Mouse (Mus musculus) midbrain, embryonic 11.5 days (tissue): ENCODE data around the gene Rhbdl1. TPM values are rescaled to one million over a fixed set of nuclear protein-coding genes. Genes with fewer than 3 reads are reported as not detected.

Source experiments
- ATAC-seq: fragments of 200-750 bp; cut with Nextera tagmentation; 2 replicates; pipeline ENCODE4 v1.8.0; 2017; ENCODE audit warnings: moderate TSS enrichment, moderate library complexity; ENCODE audit not compliant: low FRiP score
- DNase-seq: peaks from one replicate; pipeline ENCODE4 v3.0.0; 2015; ENCODE audit warnings: low spot score; ENCODE audit errors: missing footprints
- H3K27ac ChIP-seq: fragments of 300-500 bp; sonication (generic); 2 replicates; pipeline ENCODE4 v1.5.1; 2014; ENCODE audit warnings: low read depth, low read length
- H3K27me3 ChIP-seq: fragments of 300-500 bp; sonication (generic); 2 replicates; pipeline ENCODE4 v1.6.1; 2014; ENCODE audit warnings: mild to moderate bottlenecking, low read length, moderate library complexity, mixed read lengths; ENCODE audit not compliant: control insufficient read depth, insufficient read depth
- H3K36me3 ChIP-seq: fragments of 300-500 bp; sonication (generic); 2 replicates; pipeline ENCODE4 v1.6.1; 2014; ENCODE audit warnings: mild to moderate bottlenecking, low read length, moderate library complexity, mixed read lengths; ENCODE audit not compliant: control insufficient read depth, insufficient read depth
- H3K4me1 ChIP-seq: fragments of 300-500 bp; sonication (generic); 2 replicates; pipeline ENCODE4 v1.6.1; 2014; ENCODE audit warnings: low read length; ENCODE audit not compliant: control insufficient read depth, insufficient read depth
- H3K4me2 ChIP-seq: fragments of 300-500 bp; sonication (generic); 2 replicates; pipeline ENCODE4 v1.6.1; 2014; ENCODE audit warnings: mild to moderate bottlenecking, moderate library complexity
- H3K4me3 ChIP-seq: fragments of 300-500 bp; sonication (generic); 2 replicates; pipeline ENCODE4 v1.5.1; 2014; ENCODE audit warnings: low read depth, low read length
- H3K9ac ChIP-seq: fragments of 300-500 bp; sonication (generic); 2 replicates; pipeline ENCODE4 v1.6.1; 2014; ENCODE audit warnings: low read length
- H3K9me3 ChIP-seq: fragments of 300-500 bp; sonication (generic); 2 replicates; pipeline ENCODE4 v1.6.1; 2016; ENCODE audit warnings: low read length; ENCODE audit not compliant: control insufficient read depth
- WGBS: fragments of 180-500 bp; shearing (Covaris S2); extraction: QIAGEN DNeasy Blood & Tissue Kit; methylation state at CpG from one replicate; pipeline ENCODE4 v1.1.7; 2014; 5-methylcytosine and 5-hydroxymethylcytosine counted together
- polyA plus RNA-seq: library from polyadenylated mRNA; unstranded; fragments of >200 nt; fragmentation: Nextera tagmentation; extraction: Ambion mirVana; gene quantifications from 2 replicates; pipeline ENCODE4 v1.2.1, GENCODE M21; 2014

The Rhbdl1 gene
- polyA plus RNA-seq, 1 experiment from 2014 or later = 2.3 TPM

DNA sequence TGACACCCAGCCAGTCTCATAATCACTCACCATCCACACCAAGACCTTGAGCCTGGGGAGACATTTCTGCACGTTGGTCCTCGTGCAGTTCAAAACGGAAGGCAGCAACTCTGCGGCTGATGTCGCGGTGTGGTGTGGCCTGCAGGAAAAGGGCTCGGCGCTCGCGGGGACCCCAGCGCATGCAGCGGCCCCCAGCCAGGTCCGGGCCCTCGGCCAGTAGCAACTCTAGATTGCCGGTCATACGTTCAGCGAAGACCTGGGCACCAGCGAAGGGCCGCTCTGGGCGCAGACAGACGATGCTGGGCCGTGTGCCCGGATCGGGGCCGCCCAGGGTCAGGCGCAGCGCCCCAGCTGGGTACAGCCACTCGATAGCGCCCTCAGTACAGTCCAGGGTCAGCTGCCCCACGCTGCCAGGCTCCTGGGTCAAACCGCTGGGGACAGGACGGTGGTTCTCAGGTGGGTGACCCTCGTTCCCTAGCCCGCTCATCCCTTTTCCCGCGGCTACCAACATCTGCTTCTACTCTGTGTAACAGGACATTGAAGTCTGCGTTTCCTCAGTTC is 40.8 kb downstream of the Rhbdl1 start:
- Histone ChIP-seq H3K27ac (peak overlapping the region; percentile 75), H3K36me3 (no peaks in the 10 kb centered on the region), H3K9ac (peak overlapping the region; percentile 87), H3K4me1 (peaks cover 49% of the 10 kb centered on the region), H3K9me3 (no peaks in the 10 kb centered on the region), H3K4me3 (peak overlapping the region; percentile 89), H3K27me3 (no peaks in the 10 kb centered on the region), H3K4me2 (peak overlapping the region; percentile 98)
- DNase-seq = peak; percentile 96
- no peak for ATAC-seq
- under 1% methylated on average over 36 of the region's 37 CpGs for WGBS

DNA sequence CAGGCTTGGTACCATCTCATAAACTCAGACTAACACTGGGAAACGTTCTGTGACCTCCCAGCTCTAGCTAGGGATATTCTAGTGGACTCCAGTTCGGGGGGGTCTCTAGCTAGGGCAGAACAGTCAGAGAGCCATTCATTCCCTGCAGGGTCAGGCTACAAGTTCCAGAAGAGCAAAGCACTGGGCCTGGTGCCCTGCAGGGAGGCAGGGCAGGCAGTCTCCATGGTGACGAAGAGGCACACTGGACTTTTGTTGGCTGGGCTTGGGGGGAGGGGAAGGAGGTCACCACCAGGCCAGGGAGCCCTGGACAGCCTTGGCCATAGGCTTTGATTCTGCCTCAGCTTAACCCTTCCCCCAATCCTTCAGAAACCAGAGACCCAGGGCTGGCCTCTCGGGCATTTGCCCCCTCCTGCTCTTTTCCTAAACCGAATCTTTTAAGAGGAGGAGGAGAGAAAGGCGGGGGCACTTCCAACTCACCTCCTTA is 41.4 kb downstream of the Rhbdl1 start, which contains the start of gene AC134908.4:
AC134908.4 (minus strand) TSS at position 51 of the 484 bp plus-strand sequence.
- H3K4me3 ChIP-seq = peak within 1 kb of the TSS; percentile 89
- DNase-seq (peak; percentile 95), ATAC-seq (peak; percentile 61)
- H3K27ac ChIP-seq = peak within 1 kb of the TSS; percentile 75
- no peaks in the 10 kb centered on the region for H3K27me3 ChIP-seq
- no peaks in the 10 kb centered on the region for H3K9me3 ChIP-seq
- peaks cover 55% of the 10 kb centered on the region for H3K4me1 ChIP-seq
- peak within 1 kb of the TSS; percentile 98 for H3K4me2 ChIP-seq
- H3K36me3 ChIP-seq = no peaks in the 10 kb centered on the region
- peak within 1 kb of the TSS; percentile 87 for H3K9ac ChIP-seq
- 4% methylated on average over 6 of the region's 6 CpGs for WGBS

DNA sequence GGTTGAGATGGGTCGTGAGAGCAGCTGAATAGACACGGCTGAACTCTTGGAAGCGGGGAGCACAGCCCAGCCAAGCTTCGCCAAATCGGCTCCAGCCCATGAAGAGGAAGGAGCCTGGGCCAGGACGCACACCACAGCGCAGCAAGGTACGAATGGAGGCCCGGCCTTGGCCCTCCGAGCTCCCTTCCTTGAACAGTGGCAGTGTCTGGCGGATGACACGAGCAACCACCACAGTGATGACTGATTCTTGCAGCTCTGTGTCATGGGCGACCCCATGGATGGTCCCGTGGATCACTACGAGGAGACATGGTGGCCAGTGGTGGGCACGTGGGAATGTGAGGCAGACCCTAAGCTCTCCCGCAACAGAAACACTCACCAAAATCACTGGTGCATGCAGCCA is 42.1 kb downstream of the Rhbdl1 start:
- no peaks in the 10 kb centered on the region for H3K36me3 ChIP-seq
- H3K4me2 ChIP-seq = peak overlapping the region; percentile 98
- ATAC-seq (no peak), DNase-seq (no peak)
- peak overlapping the region; percentile 75 for H3K27ac ChIP-seq
- peaks cover 55% of the 10 kb centered on the region for H3K4me1 ChIP-seq
- peak overlapping the region; percentile 89 for H3K4me3 ChIP-seq
- H3K27me3 ChIP-seq = no peaks in the 10 kb centered on the region
- WGBS = 51% methylated on average over 17 of the region's 17 CpGs
- H3K9me3 ChIP-seq = no peaks in the 10 kb centered on the region
- H3K9ac ChIP-seq = peak overlapping the region; percentile 87

- 28% methylated on average over 13 of the region's 13 CpGs for WGBS
- Histone ChIP-seq H3K4me3 (peak overlapping the region; percentile 89), H3K36me3 (0 out of 2 replicates have a peak, but pooled peaks cover 2% of the 10 kb centered on the region), H3K27ac (peak overlapping the region; percentile 75), H3K27me3 (no peaks in the 10 kb centered on the region), H3K4me2 (peak overlapping the region; percentile 98), H3K9me3 (no peaks in the 10 kb centered on the region), H3K9ac (peak overlapping the region; percentile 87), H3K4me1 (peaks cover 55% of the 10 kb centered on the region)
- DNase-seq = peak; percentile 91
- peak; percentile 48 for ATAC-seq
Measured at GRCm38 (mm10) chr17:25794197-25794596, 42.9 kb downstream of the Rhbdl1 start.

GRCm38 (mm10) chr17:25792615-25793014 is 44.5 kb downstream of the Rhbdl1 start, which contains the start of gene Fam173a:
TSS of gene Fam173a (minus strand) at chr17:25792901.
- Histone ChIP-seq H3K9ac (peak within 1 kb of the TSS; percentile 87), H3K4me2 (peak within 1 kb of the TSS; percentile 98), H3K9me3 (no peaks in the 10 kb centered on the region), H3K36me3 (0 out of 2 replicates have a peak, but pooled peaks cover 2% of the 10 kb centered on the region), H3K27ac (peak within 1 kb of the TSS; percentile 75), H3K27me3 (no peaks in the 10 kb centered on the region), H3K4me1 (peaks cover 54% of the 10 kb centered on the region), H3K4me3 (peak within 1 kb of the TSS; percentile 82)
- WGBS = under 1% methylated on average over 14 of the region's 14 CpGs
- peak; percentile 16; the same call in 1 of the 2 replicates for ATAC-seq
- DNase-seq = no peak

DNA sequence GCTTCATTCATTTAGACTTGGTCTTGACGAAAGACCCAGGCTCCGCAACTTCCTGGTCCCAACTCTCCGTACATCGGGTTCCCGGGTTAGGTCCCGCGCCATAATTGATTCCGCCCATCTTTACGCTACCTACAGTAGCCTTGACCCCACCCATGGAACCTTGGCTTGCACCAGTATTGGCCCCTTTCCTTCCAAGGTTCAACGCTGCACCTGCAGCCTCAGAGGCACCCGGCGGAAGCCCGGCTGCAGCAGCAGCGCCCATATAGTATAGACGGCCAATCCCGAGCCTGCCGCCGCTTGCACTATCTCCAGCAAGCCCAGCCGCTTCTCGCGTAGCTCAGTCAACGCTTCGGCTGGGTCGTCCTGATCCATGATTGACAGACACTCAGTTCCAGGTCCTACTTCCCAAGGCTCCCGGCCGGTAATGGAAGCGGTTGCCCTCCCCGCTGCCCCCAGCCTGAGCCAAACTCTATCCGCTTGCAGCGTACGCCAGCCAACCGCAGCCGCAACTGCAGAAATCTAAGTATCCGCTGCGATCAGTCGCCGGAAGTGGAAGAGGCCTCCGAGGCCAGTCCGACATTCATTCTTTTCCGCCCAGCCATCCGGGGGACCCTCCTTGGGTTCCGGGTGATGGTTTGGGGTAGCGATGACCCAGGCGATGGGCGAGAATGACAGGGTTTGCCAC is 45.1 kb downstream of the Rhbdl1 start:
- Histone ChIP-seq H3K36me3 (0 out of 2 replicates have a peak, but pooled peaks cover 2% of the 10 kb centered on the region), H3K4me1 (peaks cover 48% of the 10 kb centered on the region)

GRCm38 (mm10) chr17:25791320-25791842 is 45.7 kb downstream of the Rhbdl1 start:
- peaks cover 48% of the 10 kb centered on the region for H3K4me1 ChIP-seq
- WGBS = 27% methylated on average over 19 of the region's 19 CpGs
- H3K36me3 ChIP-seq = 0 out of 2 replicates have a peak, but pooled peaks cover 2% of the 10 kb centered on the region
- H3K27ac ChIP-seq = peak overlapping the region; percentile 75; the same call in 1 of the 2 replicates
- H3K9me3 ChIP-seq = no peaks in the 10 kb centered on the region
- ATAC-seq = 0 out of 2 replicates have a peak, but pooled peaks have one; percentile 0
- H3K4me3 ChIP-seq = peak overlapping the region; percentile 82
- no peak for DNase-seq
- no peaks in the 10 kb centered on the region for H3K27me3 ChIP-seq
- peak overlapping the region; percentile 98 for H3K4me2 ChIP-seq
- H3K9ac ChIP-seq = peak overlapping the region; percentile 87

More for the DNA sequence above, 45.1 kb downstream of the Rhbdl1 start:
- Histone ChIP-seq H3K9ac (peak overlapping the region; percentile 87), H3K27ac (peak overlapping the region; percentile 75), H3K27me3 (no peaks in the 10 kb centered on the region), H3K9me3 (no peaks in the 10 kb centered on the region), H3K4me2 (peak overlapping the region; percentile 98), H3K4me3 (peak overlapping the region; percentile 82)
- DNase-seq (peak; percentile 99), ATAC-seq (peak; percentile 45)
- WGBS = under 1% methylated on average over 45 of the region's 45 CpGs

DNA sequence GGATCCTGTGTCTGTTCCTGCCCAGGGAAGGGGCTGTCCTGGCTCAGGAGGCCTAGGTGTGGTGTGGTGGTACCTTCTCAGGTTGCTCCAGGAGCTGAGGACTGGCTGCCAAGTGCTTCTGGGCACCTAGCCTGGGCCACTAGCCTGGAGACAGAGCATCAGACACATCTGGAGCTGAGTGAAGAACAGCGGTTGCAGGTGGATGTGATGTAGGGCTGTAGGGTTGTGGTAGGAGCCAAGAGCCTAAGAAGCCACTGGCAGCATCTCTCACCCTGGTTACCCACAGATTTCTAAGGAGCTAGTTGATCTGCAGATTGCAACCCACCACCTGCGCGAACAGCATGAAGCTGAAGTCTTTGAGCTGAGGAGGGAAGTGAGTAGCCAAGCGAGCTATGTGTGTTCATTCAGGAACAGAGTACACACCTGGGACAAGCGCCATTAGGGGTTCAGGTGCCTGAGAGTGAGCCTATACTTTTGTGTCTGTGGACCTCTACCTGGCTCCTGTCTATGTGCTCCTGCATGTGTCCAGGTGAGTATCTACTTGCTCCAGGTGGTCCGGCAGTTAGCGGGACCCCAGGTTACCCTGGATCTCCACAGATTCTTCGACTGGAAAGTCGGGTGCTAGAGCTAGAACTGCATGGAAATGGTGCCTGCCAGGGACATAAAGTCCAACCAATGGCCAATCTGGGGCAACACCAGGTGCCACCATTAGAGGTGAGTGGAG is 50.2 kb downstream of the Rhbdl1 start:
- no peak overlapping the region for H3K4me3 ChIP-seq
- H3K36me3 ChIP-seq = peaks cover 20% of the 10 kb centered on the region

More for the DNA sequence above, 50.2 kb downstream of the Rhbdl1 start:
- peaks cover 28% of the 10 kb centered on the region for H3K4me1 ChIP-seq
- ATAC-seq (no peak), DNase-seq (no peak)
- no peaks in the 10 kb centered on the region for H3K27me3 ChIP-seq
- H3K9me3 ChIP-seq = no peaks in the 10 kb centered on the region
- 95% methylated on average over 9 of the region's 9 CpGs for WGBS
- no peak overlapping the region for H3K4me2 ChIP-seq
- H3K9ac ChIP-seq = no peak overlapping the region
- H3K27ac ChIP-seq = no peak overlapping the region
